Mouse (Mus musculus): ENCODE measurements around the gene Emc10. TPM values are rescaled to one million over a fixed set of nuclear protein-coding genes. Genes with fewer than 3 reads are reported as not detected.

Emc10 gene
- total RNA-seq, 2 experiments from 2014 or later = 95.4 to 101 TPM

Small RNAs within 50 kb of the gene (microRNA-seq; reads per million reads assigned to microRNA genes)
- gene Mir7052 (ENCODE audit: borderline number of aligned reads in 2 of 2) = 1.9 to 6.7 reads per million in 2 experiments
- 0 to 0.95 reads per million in 2 experiments for gene Mir7053 (ENCODE audit: borderline number of aligned reads in 2 of 2)

Other genes with a start within 250 kb of the Emc10 start
- 1 to 10 TPM in 1 of 2 experiments, under 1 TPM in 1; 0.70 to 1.2 TPM for gene 1700028J19Rik, start 249.8 kb downstream of the Emc10 start, total RNA-seq (2021)
- gene 2410002F23Rik, start 249.8 kb downstream of the Emc10 start, total RNA-seq (2021) = 100 to 1,000 TPM in 1 of 2 experiments, 10 to 100 TPM in 1; 65.0 to 100 TPM
- gene Acp4, start 239.2 kb downstream of the Emc10 start, total RNA-seq (2021) = not detected
- not detected for gene Gm15517, start 235.1 kb downstream of the Emc10 start, total RNA-seq (2021)
- 1 to 10 TPM; 3.8 to 4.4 TPM for gene Clec11a, start 189.6 kb downstream of the Emc10 start, total RNA-seq (2021)
- 10 to 100 TPM in 1 of 2 experiments, 1 to 10 TPM in 1; 7.7 to 10.0 TPM for gene Shank1, start 186.3 kb downstream of the Emc10 start, total RNA-seq (2021)
- 1 to 10 TPM; 4.7 to 6.9 TPM for gene Syt3, start 112.4 kb downstream of the Emc10 start, total RNA-seq (2021)
- gene 1700008O03Rik, start 110.7 kb downstream of the Emc10 start, total RNA-seq (2021) = 1 to 10 TPM in 1 of 2 experiments, under 1 TPM in 1; 0.86 to 1.0 TPM
- gene Lrrc4b, start 67.5 kb downstream of the Emc10 start, total RNA-seq (2021) = 1 to 10 TPM; 5.0 to 7.3 TPM
- not detected for gene Aspdh, start 31.1 kb downstream of the Emc10 start, total RNA-seq (2021)
- gene Josd2, start 28.5 kb downstream of the Emc10 start, total RNA-seq (2021) = 10 to 100 TPM; 40.0 to 42.6 TPM
- 1 to 10 TPM; 5.6 to 8.9 TPM for gene Fam71e1, start 52 bp upstream of the Emc10 start, total RNA-seq (2021)
- gene Mybpc2, start 28.1 kb upstream of the Emc10 start, total RNA-seq (2021) = under 1 TPM in 1 of 2 experiments, not detected in 1; 0.93 TPM
- under 1 TPM; 0.19 to 0.43 TPM for gene Spib, start 35.5 kb upstream of the Emc10 start, total RNA-seq (2021)
- gene Pold1, start 52.3 kb upstream of the Emc10 start, total RNA-seq (2021) = 1 to 10 TPM; 8.3 to 9.4 TPM
- 100 to 1,000 TPM; 108 to 128 TPM for gene Nr1h2, start 57.4 kb upstream of the Emc10 start, total RNA-seq (2021)
- gene Napsa, start 75.9 kb upstream of the Emc10 start, total RNA-seq (2021) = 1 to 10 TPM; 1.3 to 1.6 TPM
- 1 to 10 TPM; 4.0 to 5.6 TPM for gene Kcnc3, start 94.1 kb upstream of the Emc10 start, total RNA-seq (2021)
- gene Myh14, start 174.3 kb upstream of the Emc10 start, total RNA-seq (2021) = 1 to 10 TPM; 5.5 to 6.6 TPM
- gene Izumo2, start 212.2 kb upstream of the Emc10 start, total RNA-seq (2021) = not detected